Mouse (Mus musculus): ENCODE measurements around the gene Klk1b1. TPM values are rescaled to one million over a fixed set of nuclear protein-coding genes. Genes with fewer than 3 reads are reported as not detected.
"Not testable (repeated sequence)": the region's sequence is repeated elsewhere in the genome, so short reads cannot be mapped to it uniquely, and the experiment has no call there.

Klk1b1 gene
- polyA plus RNA-seq, 1 experiment from 2014 or later: not detected

- no peaks in the 10 kb centered on the region for H3K4me1 ChIP-seq (ENCODE audit: control insufficient read depth, insufficient read depth, low read length)
- no peaks in the 10 kb centered on the region for H3K27me3 ChIP-seq (replicated peaks; ENCODE audit: control insufficient read depth, insufficient read depth, low read length)
- H3K4me2 ChIP-seq (ENCODE audit: low read depth, low read length): no peak overlapping the region
- H3K9me3 ChIP-seq (ENCODE audit: control insufficient read depth, low read length): no peaks in the 10 kb centered on the region
- no peak overlapping the region for H3K9ac ChIP-seq (ENCODE audit: low read depth, low read length)
- 41% methylated on average over 4 of the region's 4 CpGs for WGBS
- H3K27ac ChIP-seq (ENCODE audit: low read length): no peak overlapping the region
- no peaks in the 10 kb centered on the region for H3K36me3 ChIP-seq (ENCODE audit: control insufficient read depth, insufficient read depth, low read length)
- no peak for ATAC-seq
- H3K4me3 ChIP-seq (ENCODE audit: low read length): no peak overlapping the region
Observed at GRCm38 (mm10) chr7:43932337-43932736, 34.2 kb upstream of the Klk1b1 start.

DNA sequence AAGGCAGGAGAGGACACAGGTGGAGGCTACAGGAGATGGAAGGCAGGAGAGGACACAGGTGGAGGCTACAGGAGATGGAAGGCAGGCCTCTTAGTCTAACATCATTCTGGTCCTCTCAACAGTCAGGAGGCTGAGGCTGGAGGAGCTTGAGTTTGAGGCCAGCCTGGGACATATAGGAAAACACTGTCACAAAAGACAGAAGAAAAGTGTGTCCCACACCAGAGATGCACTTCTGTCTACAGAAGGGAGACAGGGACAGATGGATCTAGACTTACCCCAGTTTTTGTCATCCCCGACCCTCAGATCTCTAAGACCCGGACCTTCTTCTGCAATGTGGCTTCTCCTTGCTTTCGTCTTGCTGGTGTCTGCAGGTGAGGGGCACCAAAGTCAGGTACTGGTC is 33.1 kb upstream of the Klk1b1 start, which contains the start of gene Klk15:
Gene Klk15 (plus strand): TSS at position 301 of the 400 bp plus-strand sequence.
- H3K4me1 ChIP-seq (ENCODE audit: control insufficient read depth, insufficient read depth, low read length): no peaks in the 10 kb centered on the region

DNA sequence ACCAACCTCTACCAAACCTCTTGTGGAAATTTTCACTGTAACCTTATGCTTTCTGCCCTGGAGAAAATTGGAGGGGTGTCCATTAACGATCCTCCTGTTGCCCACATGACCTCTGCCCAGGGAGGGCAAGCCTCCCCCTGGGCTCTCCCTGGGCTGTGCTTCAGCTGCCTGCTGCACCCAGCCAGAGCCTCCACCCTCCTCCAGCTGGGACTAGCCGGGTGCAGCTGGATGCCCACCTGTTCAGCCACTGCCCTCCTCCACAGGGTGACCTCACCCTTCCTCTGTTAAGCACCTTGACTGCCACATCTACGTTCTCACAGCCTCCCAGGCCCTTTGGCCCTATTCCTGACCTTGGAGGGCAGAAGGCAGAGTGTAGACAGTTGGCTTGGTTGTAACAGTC is 31.8 kb upstream of the Klk1b1 start:
- no peak overlapping the region for H3K4me3 ChIP-seq (ENCODE audit: low read length)
- H3K9me3 ChIP-seq (ENCODE audit: control insufficient read depth, low read length): no peaks in the 10 kb centered on the region
- no peak for ATAC-seq
- H3K36me3 ChIP-seq (ENCODE audit: control insufficient read depth, insufficient read depth, low read length): no peaks in the 10 kb centered on the region
- no peak overlapping the region for H3K4me2 ChIP-seq (ENCODE audit: low read depth, low read length)
- no peak overlapping the region for H3K9ac ChIP-seq (ENCODE audit: low read depth, low read length)
- no peaks in the 10 kb centered on the region for H3K4me1 ChIP-seq (ENCODE audit: control insufficient read depth, insufficient read depth, low read length)
- WGBS: 47% methylated on average over 3 of the region's 3 CpGs
- H3K27ac ChIP-seq (ENCODE audit: low read length): no peak overlapping the region
- no peaks in the 10 kb centered on the region for H3K27me3 ChIP-seq (replicated peaks; ENCODE audit: control insufficient read depth, insufficient read depth, low read length)

More for the DNA sequence above, 33.1 kb upstream of the Klk1b1 start, which contains the start of gene Klk15:
- Histone ChIP-seq H3K9me3 (ENCODE audit: control insufficient read depth, low read length) (no peaks in the 10 kb centered on the region), H3K27ac (ENCODE audit: low read length) (no peak within 1 kb of the TSS), H3K4me2 (ENCODE audit: low read depth, low read length) (no peak within 1 kb of the TSS), H3K9ac (ENCODE audit: low read depth, low read length) (no peak within 1 kb of the TSS), H3K27me3 (replicated peaks; ENCODE audit: control insufficient read depth, insufficient read depth, low read length) (no peaks in the 10 kb centered on the region), H3K4me3 (ENCODE audit: low read length) (no peak within 1 kb of the TSS), H3K36me3 (ENCODE audit: control insufficient read depth, insufficient read depth, low read length) (no peaks in the 10 kb centered on the region)
- 82% methylated on average over 3 of the region's 3 CpGs for WGBS
- ATAC-seq: no peak

DNA sequence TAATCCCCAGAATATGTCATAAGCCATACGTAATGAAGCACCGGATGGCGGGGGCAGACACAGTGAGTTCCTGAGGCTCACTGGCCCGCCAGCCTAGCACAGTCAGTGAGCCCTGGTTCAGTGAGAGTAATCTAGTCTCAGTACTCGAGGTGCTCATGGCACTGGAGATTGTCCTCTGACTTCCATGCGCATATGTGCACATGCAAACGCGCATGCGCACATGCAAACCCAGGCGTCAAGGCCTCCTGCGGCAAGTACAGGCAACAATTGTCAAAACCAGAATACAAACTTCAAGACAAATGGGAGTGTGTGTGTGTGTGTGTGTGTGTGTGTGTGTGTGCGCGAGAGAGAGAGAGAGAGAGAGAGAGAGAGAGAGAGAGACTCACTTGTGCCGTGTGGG is 30.0 kb upstream of the Klk1b1 start:
- Histone ChIP-seq H3K9ac (ENCODE audit: low read depth, low read length) (no peak overlapping the region), H3K27ac (ENCODE audit: low read length) (no peak overlapping the region), H3K4me2 (ENCODE audit: low read depth, low read length) (no peak overlapping the region), H3K4me3 (ENCODE audit: low read length) (no peak overlapping the region), H3K27me3 (replicated peaks; ENCODE audit: control insufficient read depth, insufficient read depth, low read length) (no peaks in the 10 kb centered on the region), H3K4me1 (ENCODE audit: control insufficient read depth, insufficient read depth, low read length) (no peaks in the 10 kb centered on the region), H3K36me3 (ENCODE audit: control insufficient read depth, insufficient read depth, low read length) (no peaks in the 10 kb centered on the region), H3K9me3 (ENCODE audit: control insufficient read depth, low read length) (no peaks in the 10 kb centered on the region)
- no peak for ATAC-seq
- WGBS: 82% methylated on average over 14 of the region's 14 CpGs

GRCm38 (mm10) chr7:43942293-43942692 is 24.3 kb upstream of the Klk1b1 start:
- not testable (repeated sequence) for H3K27me3 ChIP-seq (replicated peaks; ENCODE audit: control insufficient read depth, insufficient read depth, low read length); ATAC-seq; H3K4me2 ChIP-seq (ENCODE audit: low read depth, low read length); H3K27ac ChIP-seq (ENCODE audit: low read length); H3K9me3 ChIP-seq (ENCODE audit: control insufficient read depth, low read length); H3K4me1 ChIP-seq (ENCODE audit: control insufficient read depth, insufficient read depth, low read length); H3K4me3 ChIP-seq (ENCODE audit: low read length); H3K9ac ChIP-seq (ENCODE audit: low read depth, low read length); H3K36me3 ChIP-seq (ENCODE audit: control insufficient read depth, insufficient read depth, low read length)
- WGBS: 59% methylated on average over 3 of the region's 3 CpGs

GRCm38 (mm10) chr7:43944727-43945264 is 21.8 kb upstream of the Klk1b1 start:
- no peak for ATAC-seq
- no peak overlapping the region for H3K9ac ChIP-seq (ENCODE audit: low read depth, low read length)
- no peaks in the 10 kb centered on the region for H3K27me3 ChIP-seq (replicated peaks; ENCODE audit: control insufficient read depth, insufficient read depth, low read length)
- no peak overlapping the region for H3K27ac ChIP-seq (ENCODE audit: low read length)
- no peak overlapping the region for H3K4me3 ChIP-seq (ENCODE audit: low read length)
- no peaks in the 10 kb centered on the region for H3K36me3 ChIP-seq (ENCODE audit: control insufficient read depth, insufficient read depth, low read length)
- 80% methylated on average over 3 of the region's 3 CpGs for WGBS
- no peaks in the 10 kb centered on the region for H3K4me1 ChIP-seq (ENCODE audit: control insufficient read depth, insufficient read depth, low read length)
- no peak overlapping the region for H3K4me2 ChIP-seq (ENCODE audit: low read depth, low read length)
- H3K9me3 ChIP-seq (ENCODE audit: control insufficient read depth, low read length): no peaks in the 10 kb centered on the region

GRCm38 (mm10) chr7:43950364-43950763 is 16.2 kb upstream of the Klk1b1 start, which contains the start of gene Klk1b8:
Gene Klk1b8, plus strand, starts transcription at chr7:43950664.
- Histone ChIP-seq H3K27ac (ENCODE audit: low read length) (no peak within 1 kb of the TSS), H3K4me2 (ENCODE audit: low read depth, low read length) (no peak within 1 kb of the TSS), H3K4me3 (ENCODE audit: low read length) (no peak within 1 kb of the TSS), H3K36me3 (ENCODE audit: control insufficient read depth, insufficient read depth, low read length) (no peaks in the 10 kb centered on the region), H3K9ac (ENCODE audit: low read depth, low read length) (no peak within 1 kb of the TSS), H3K27me3 (replicated peaks; ENCODE audit: control insufficient read depth, insufficient read depth, low read length) (no peaks in the 10 kb centered on the region), H3K4me1 (ENCODE audit: control insufficient read depth, insufficient read depth, low read length) (no peaks in the 10 kb centered on the region), H3K9me3 (ENCODE audit: control insufficient read depth, low read length) (no peaks in the 10 kb centered on the region)
- no peak for ATAC-seq
- 69% methylated on average over 2 of the region's 2 CpGs for WGBS

- Histone ChIP-seq H3K27ac (ENCODE audit: low read length) (no peak overlapping the region), H3K4me2 (ENCODE audit: low read depth, low read length) (no peak overlapping the region), H3K9me3 (ENCODE audit: control insufficient read depth, low read length) (no peaks in the 10 kb centered on the region), H3K4me3 (ENCODE audit: low read length) (no peak overlapping the region), H3K9ac (ENCODE audit: low read depth, low read length) (no peak overlapping the region), H3K27me3 (replicated peaks; ENCODE audit: control insufficient read depth, insufficient read depth, low read length) (no peaks in the 10 kb centered on the region), H3K4me1 (ENCODE audit: control insufficient read depth, insufficient read depth, low read length) (no peaks in the 10 kb centered on the region), H3K36me3 (ENCODE audit: control insufficient read depth, insufficient read depth, low read length) (no peaks in the 10 kb centered on the region)
- ATAC-seq: no peak
- WGBS: 65% methylated on average over 4 of the region's 4 CpGs
Observed at GRCm38 (mm10) chr7:43952703-43953102, 13.8 kb upstream of the Klk1b1 start.

- no peaks in the 10 kb centered on the region for H3K27me3 ChIP-seq (replicated peaks; ENCODE audit: control insufficient read depth, insufficient read depth, low read length)
- WGBS: 77% methylated on average over 3 of the region's 3 CpGs
Observed at GRCm38 (mm10) chr7:43967058-43967457, 507 bp downstream of the Klk1b1 start.

GRCm38 (mm10) chr7:43967612-43968011 is 1.1 kb downstream of the Klk1b1 start:
- H3K4me3 ChIP-seq (ENCODE audit: low read length): no peak overlapping the region
- H3K27me3 ChIP-seq (replicated peaks; ENCODE audit: control insufficient read depth, insufficient read depth, low read length): no peaks in the 10 kb centered on the region
- no peaks in the 10 kb centered on the region for H3K9me3 ChIP-seq (ENCODE audit: control insufficient read depth, low read length)
- H3K27ac ChIP-seq (ENCODE audit: low read length): no peak overlapping the region
- H3K9ac ChIP-seq (ENCODE audit: low read depth, low read length): no peak overlapping the region
- ATAC-seq: no peak
- no peak overlapping the region for H3K4me2 ChIP-seq (ENCODE audit: low read depth, low read length)
- no peaks in the 10 kb centered on the region for H3K36me3 ChIP-seq (ENCODE audit: control insufficient read depth, insufficient read depth, low read length)
- H3K4me1 ChIP-seq (ENCODE audit: control insufficient read depth, insufficient read depth, low read length): no peaks in the 10 kb centered on the region
- WGBS: 76% methylated on average over 2 of the region's 2 CpGs

More at GRCm38 (mm10) chr7:43967058-43967457, 507 bp downstream of the Klk1b1 start:
- Histone ChIP-seq H3K9me3 (ENCODE audit: control insufficient read depth, low read length) (no peaks in the 10 kb centered on the region), H3K4me1 (ENCODE audit: control insufficient read depth, insufficient read depth, low read length) (no peaks in the 10 kb centered on the region), H3K4me2 (ENCODE audit: low read depth, low read length) (no peak overlapping the region), H3K4me3 (ENCODE audit: low read length) (no peak overlapping the region), H3K9ac (ENCODE audit: low read depth, low read length) (no peak overlapping the region), H3K27ac (ENCODE audit: low read length) (no peak overlapping the region), H3K36me3 (ENCODE audit: control insufficient read depth, insufficient read depth, low read length) (no peaks in the 10 kb centered on the region)
- no peak for ATAC-seq
